Mouse (Mus musculus): ENCODE measurements around the gene Pdzd3. TPM values are rescaled to one million over a fixed set of nuclear protein-coding genes. Genes with fewer than 3 reads are reported as not detected.

The Pdzd3 gene
- polyA plus RNA-seq, 1 experiment from 2014 or later: 0.13 TPM

DNA sequence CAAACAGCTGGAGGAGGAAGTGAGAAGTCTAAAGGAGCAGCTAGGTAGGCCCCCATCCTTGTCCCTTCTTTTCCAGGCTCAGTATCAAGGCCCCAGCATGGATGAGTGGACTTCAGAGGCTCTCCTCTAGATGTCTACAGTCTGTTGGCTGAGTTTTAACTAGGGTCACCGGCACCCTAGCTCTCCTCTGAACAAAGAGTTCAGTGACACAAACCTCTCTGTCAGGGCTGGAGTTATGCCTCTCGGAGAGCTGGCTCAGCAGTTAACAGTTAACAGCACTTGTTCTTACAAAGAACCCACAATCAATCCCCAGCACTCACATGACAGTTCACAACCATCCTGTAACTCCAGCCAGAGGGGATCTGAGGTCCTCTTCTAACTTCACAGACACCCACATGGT lies 7.7 kb downstream of the Pdzd3 start:
- ATAC-seq (no peak), DNase-seq (ENCODE audit: low spot score) (no peak)
- no peak overlapping the region for H3K4me2 ChIP-seq (replicated peaks; ENCODE audit: low read depth, low read length)
- H3K36me3 ChIP-seq (ENCODE audit: insufficient read depth, low read length): no peaks in the 10 kb centered on the region
- no peak overlapping the region for H3K4me3 ChIP-seq (ENCODE audit: low read depth, low read length)
- H3K9ac ChIP-seq (replicated peaks; ENCODE audit: low read depth): no peak overlapping the region
- no peaks in the 10 kb centered on the region for H3K9me3 ChIP-seq (ENCODE audit: low read length)
- H3K27me3 ChIP-seq (replicated peaks; ENCODE audit: insufficient read depth, low read length): no peaks in the 10 kb centered on the region
- no peak overlapping the region for H3K27ac ChIP-seq (ENCODE audit: low read length)
- 58% methylated on average over 2 of the region's 2 CpGs for WGBS
- TF ChIP-seq CTCF (IDR thresholded peaks at IDR 0.05): no peak
- no peak for TF ChIP-seq EP300 (IDR thresholded peaks at IDR 0.05)
- H3K4me1 ChIP-seq (ENCODE audit: insufficient read depth, low read depth, low read length): no peaks in the 10 kb centered on the region

DNA sequence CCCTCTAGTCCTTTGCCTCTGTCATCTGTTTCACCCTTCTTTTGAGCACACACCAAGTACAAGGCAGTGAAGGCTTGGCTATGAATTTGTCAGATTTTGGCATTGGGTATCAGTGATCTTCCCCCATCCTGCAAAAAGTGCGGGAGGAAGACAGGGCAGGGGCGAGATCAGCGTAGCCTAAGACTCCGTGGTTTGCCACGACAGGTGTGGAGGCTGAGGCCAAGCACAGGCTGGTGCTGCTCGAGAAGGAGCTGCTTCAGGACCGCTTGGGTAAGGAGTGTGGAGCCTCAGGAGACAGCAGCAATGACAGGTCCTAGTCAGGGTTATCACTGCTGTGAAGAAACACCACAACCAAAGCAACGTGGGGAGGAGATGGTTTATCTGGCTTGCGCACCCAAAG lies 9.9 kb downstream of the Pdzd3 start:
- no peaks in the 10 kb centered on the region for H3K9me3 ChIP-seq (ENCODE audit: low read length)
- H3K27me3 ChIP-seq (replicated peaks; ENCODE audit: insufficient read depth, low read length): no peaks in the 10 kb centered on the region
- H3K4me2 ChIP-seq (replicated peaks; ENCODE audit: low read depth, low read length): no peak overlapping the region
- no peak for TF ChIP-seq EP300 (IDR thresholded peaks at IDR 0.05)
- no peak for TF ChIP-seq CTCF (IDR thresholded peaks at IDR 0.05)
- no peak overlapping the region for H3K4me3 ChIP-seq (ENCODE audit: low read depth, low read length)
- DNase-seq (ENCODE audit: low spot score) (no peak), ATAC-seq (no peak)
- no peak overlapping the region for H3K27ac ChIP-seq (ENCODE audit: low read length)
- no peak overlapping the region for H3K9ac ChIP-seq (replicated peaks; ENCODE audit: low read depth)
- 52% methylated on average over 9 of the region's 9 CpGs for WGBS
- no peaks in the 10 kb centered on the region for H3K4me1 ChIP-seq (ENCODE audit: insufficient read depth, low read depth, low read length)
- no peaks in the 10 kb centered on the region for H3K36me3 ChIP-seq (ENCODE audit: insufficient read depth, low read length)

DNA sequence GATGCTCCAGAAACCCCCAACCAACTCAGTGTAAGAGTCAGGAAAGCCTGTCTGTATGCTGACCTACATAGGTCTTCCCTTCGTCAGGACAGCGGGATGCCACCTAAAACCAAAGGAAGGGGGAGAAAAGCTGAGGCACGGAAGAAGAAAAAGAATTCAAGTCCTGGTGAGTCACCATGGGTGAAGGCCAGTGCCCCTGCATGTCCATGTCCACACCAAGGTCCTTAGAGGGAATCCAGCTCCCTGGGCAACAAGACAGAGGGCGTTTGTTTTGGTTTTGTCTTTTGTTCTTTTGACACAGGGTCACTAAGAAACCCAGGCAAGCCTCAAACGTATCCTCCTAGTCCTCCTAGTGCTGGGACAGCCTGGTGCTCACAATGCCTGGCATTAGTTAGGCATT lies 10.4 kb downstream of the Pdzd3 start:
- no peak for TF ChIP-seq CTCF (IDR thresholded peaks at IDR 0.05)
- TF ChIP-seq EP300 (IDR thresholded peaks at IDR 0.05): no peak
- no peak overlapping the region for H3K9ac ChIP-seq (replicated peaks; ENCODE audit: low read depth)
- no peaks in the 10 kb centered on the region for H3K36me3 ChIP-seq (ENCODE audit: insufficient read depth, low read length)
- no peaks in the 10 kb centered on the region for H3K9me3 ChIP-seq (ENCODE audit: low read length)
- H3K4me2 ChIP-seq (replicated peaks; ENCODE audit: low read depth, low read length): no peak overlapping the region
- DNase-seq (ENCODE audit: low spot score) (no peak), ATAC-seq (no peak)
- no peaks in the 10 kb centered on the region for H3K4me1 ChIP-seq (ENCODE audit: insufficient read depth, low read depth, low read length)
- H3K27me3 ChIP-seq (replicated peaks; ENCODE audit: insufficient read depth, low read length): no peaks in the 10 kb centered on the region
- WGBS: 46% methylated on average over 5 of the region's 5 CpGs
- no peak overlapping the region for H3K4me3 ChIP-seq (ENCODE audit: low read depth, low read length)
- H3K27ac ChIP-seq (ENCODE audit: low read length): no peak overlapping the region

DNA sequence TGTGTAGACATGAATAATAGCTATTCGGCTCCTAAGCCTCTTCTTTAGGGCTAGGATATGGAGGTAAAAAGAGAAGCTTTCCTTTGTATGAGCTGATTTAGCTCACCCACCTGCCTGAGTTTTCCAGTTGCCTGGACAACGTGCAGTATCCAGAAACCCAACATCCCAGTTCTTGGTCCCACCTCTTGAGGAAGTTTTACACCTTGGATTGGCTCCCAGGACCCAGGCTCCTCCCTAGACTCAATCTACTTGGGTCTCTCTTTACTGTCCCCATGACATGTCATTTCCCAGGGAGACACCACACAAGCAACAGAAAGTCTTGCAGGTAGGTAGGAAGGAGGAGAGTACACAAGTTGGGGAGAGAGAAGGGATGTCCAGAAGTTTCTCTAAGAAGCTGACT lies 10.9 kb downstream of the Pdzd3 start, which contains the start of gene Ccdc153:
TSS of gene Ccdc153 (plus strand) at position 278 of the 400 bp plus-strand sequence.
- 28% methylated on average over 2 of the region's 2 CpGs for WGBS
- no peaks in the 10 kb centered on the region for H3K4me1 ChIP-seq (ENCODE audit: insufficient read depth, low read depth, low read length)
- TF ChIP-seq EP300 (IDR thresholded peaks at IDR 0.05): no peak
- TF ChIP-seq CTCF (IDR thresholded peaks at IDR 0.05): no peak
- H3K9ac ChIP-seq (replicated peaks; ENCODE audit: low read depth): no peak within 1 kb of the TSS
- H3K27me3 ChIP-seq (replicated peaks; ENCODE audit: insufficient read depth, low read length): no peaks in the 10 kb centered on the region
- no peak within 1 kb of the TSS for H3K4me2 ChIP-seq (replicated peaks; ENCODE audit: low read depth, low read length)
- H3K9me3 ChIP-seq (ENCODE audit: low read length): no peaks in the 10 kb centered on the region
- ATAC-seq: no peak
- H3K36me3 ChIP-seq (ENCODE audit: insufficient read depth, low read length): no peaks in the 10 kb centered on the region
- DNase-seq (ENCODE audit: low spot score): no peak
- no peak within 1 kb of the TSS for H3K27ac ChIP-seq (ENCODE audit: low read length)
- no peak within 1 kb of the TSS for H3K4me3 ChIP-seq (ENCODE audit: low read depth, low read length)

DNA sequence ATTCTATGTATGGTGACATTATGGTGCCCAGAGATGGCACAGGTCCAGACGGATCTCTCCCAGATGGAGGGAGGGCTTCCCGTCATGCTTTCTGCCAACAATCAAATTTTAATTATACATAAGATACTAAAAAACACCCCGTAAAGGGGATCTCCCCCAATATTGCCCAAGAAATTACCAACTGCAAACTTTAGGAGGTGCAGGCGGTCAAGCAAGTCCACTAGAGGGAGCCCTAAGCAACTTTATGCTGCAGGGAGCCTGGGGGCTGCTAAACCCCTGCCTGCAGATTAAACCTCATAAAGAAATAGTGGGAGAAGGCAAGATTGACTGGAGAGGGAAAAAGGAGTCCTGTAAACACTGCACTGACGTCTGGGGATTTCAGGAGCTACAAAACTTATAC lies 11.8 kb downstream of the Pdzd3 start:
- Histone ChIP-seq H3K27ac (ENCODE audit: low read length) (no peak overlapping the region), H3K4me3 (ENCODE audit: low read depth, low read length) (no peak overlapping the region), H3K9ac (replicated peaks; ENCODE audit: low read depth) (no peak overlapping the region), H3K4me1 (ENCODE audit: insufficient read depth, low read depth, low read length) (no peaks in the 10 kb centered on the region), H3K4me2 (replicated peaks; ENCODE audit: low read depth, low read length) (no peak overlapping the region), H3K9me3 (ENCODE audit: low read length) (no peaks in the 10 kb centered on the region), H3K27me3 (replicated peaks; ENCODE audit: insufficient read depth, low read length) (no peaks in the 10 kb centered on the region), H3K36me3 (ENCODE audit: insufficient read depth, low read length) (no peaks in the 10 kb centered on the region)
- 3% methylated on average over 5 of the region's 5 CpGs for WGBS
- 0 out of 2 replicates have a peak, but pooled peaks have one; percentile 42 for ATAC-seq
- peak; percentile 81 for TF ChIP-seq CTCF (IDR thresholded peaks at IDR 0.05)
- TF ChIP-seq EP300 (IDR thresholded peaks at IDR 0.05): no peak
- peak; percentile 66 for DNase-seq (ENCODE audit: low spot score)

DNA sequence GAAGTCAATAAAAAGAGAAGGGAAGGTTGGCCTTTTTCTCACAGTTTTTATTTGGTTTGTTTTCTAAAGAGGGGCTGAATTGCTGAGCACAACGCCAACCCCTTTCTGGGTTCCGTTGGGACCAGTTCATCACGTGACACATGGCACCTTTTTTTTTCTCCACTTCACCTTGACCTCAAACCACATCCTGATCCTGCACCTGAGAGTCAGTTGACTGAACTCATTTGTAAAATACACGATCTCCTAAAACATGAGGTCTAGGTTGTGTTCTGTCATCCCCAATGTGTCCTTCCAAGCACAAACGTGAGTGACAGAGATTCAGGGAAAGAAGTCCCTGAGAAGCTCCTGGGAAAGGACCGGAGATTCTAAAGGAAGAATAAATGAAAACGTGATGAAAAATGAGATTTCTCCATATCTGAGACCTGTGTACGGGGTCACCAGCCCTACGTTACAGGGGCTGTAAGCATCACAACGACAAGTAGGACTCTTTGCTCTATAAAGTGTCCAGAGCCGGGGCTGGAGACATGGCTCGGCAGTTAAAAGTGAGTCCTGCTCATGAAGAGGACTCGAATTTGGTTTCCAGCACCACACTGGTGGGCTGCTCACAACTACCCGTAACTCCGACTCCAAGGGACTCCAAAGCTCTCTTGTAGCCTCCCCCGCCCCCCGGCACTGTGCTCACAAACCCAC lies 12.6 kb downstream of the Pdzd3 start:
- Histone ChIP-seq H3K4me3 (ENCODE audit: low read depth, low read length) (no peak overlapping the region), H3K9me3 (ENCODE audit: low read length) (no peaks in the 10 kb centered on the region), H3K9ac (replicated peaks; ENCODE audit: low read depth) (no peak overlapping the region), H3K27me3 (replicated peaks; ENCODE audit: insufficient read depth, low read length) (no peaks in the 10 kb centered on the region), H3K4me2 (replicated peaks; ENCODE audit: low read depth, low read length) (no peak overlapping the region), H3K27ac (ENCODE audit: low read length) (no peak overlapping the region), H3K4me1 (ENCODE audit: insufficient read depth, low read depth, low read length) (no peaks in the 10 kb centered on the region), H3K36me3 (ENCODE audit: insufficient read depth, low read length) (no peaks in the 10 kb centered on the region)
- DNase-seq (ENCODE audit: low spot score) (no peak), ATAC-seq (no peak)
- 74% methylated on average over 17 of the region's 17 CpGs for WGBS
- TF ChIP-seq CTCF (IDR thresholded peaks at IDR 0.05) (no peak), EP300 (IDR thresholded peaks at IDR 0.05) (no peak)

Measured in lung, postnatal 0 days (tissue).